Mouse (Mus musculus) hindbrain, embryonic 16.5 days (tissue): ENCODE results near the gene Lmnb2. TPM values are rescaled to one million over a fixed set of nuclear protein-coding genes. Genes with fewer than 3 reads are reported as not detected.

ENCODE experiments used
- ATAC-seq: fragments of 200-750 bp; cut with Nextera tagmentation; 2 replicates; pipeline ENCODE4 v1.8.0; 2017; ENCODE audit warnings: moderate TSS enrichment, moderate library complexity
- H3K27ac ChIP-seq: fragments of 300-500 bp; sonication (generic); 2 replicates; pipeline ENCODE4 v1.5.1; 2014; ENCODE audit warnings: low read depth, mild to moderate bottlenecking, control low read depth, low read length, moderate library complexity
- H3K27me3 ChIP-seq: fragments of 300-500 bp; sonication (generic); replicated peaks from 2 replicates; pipeline ENCODE4 v1.6.1; 2014; ENCODE audit warnings: low read length; ENCODE audit not compliant: control insufficient read depth, insufficient read depth
- H3K36me3 ChIP-seq: fragments of 300-500 bp; sonication (generic); 2 replicates; pipeline ENCODE4 v1.6.1; 2014; ENCODE audit warnings: mild to moderate bottlenecking, low read length, moderate library complexity, mixed read lengths; ENCODE audit not compliant: control insufficient read depth, insufficient read depth
- H3K4me1 ChIP-seq: fragments of 300-500 bp; sonication (generic); 2 replicates; pipeline ENCODE4 v1.6.1; 2014; ENCODE audit warnings: low read depth, low read length; ENCODE audit not compliant: control insufficient read depth, insufficient read depth
- H3K4me2 ChIP-seq: fragments of 300-500 bp; sonication (generic); 2 replicates; pipeline ENCODE4 v1.6.1; 2014; ENCODE audit warnings: mild to moderate bottlenecking, low read length, control low read depth, moderate library complexity
- H3K4me3 ChIP-seq: fragments of 300-500 bp; sonication (generic); 2 replicates; pipeline ENCODE4 v1.5.1; 2014; ENCODE audit warnings: mild to moderate bottlenecking, low read length, control low read depth, moderate library complexity
- H3K9ac ChIP-seq: fragments of 300-500 bp; sonication (generic); 2 replicates; pipeline ENCODE4 v1.6.1; 2014; ENCODE audit warnings: low read depth, mild to moderate bottlenecking, control low read depth, low read length, moderate library complexity
- H3K9me3 ChIP-seq: fragments of 300-500 bp; sonication (generic); 2 replicates; pipeline ENCODE4 v1.6.1; 2014; ENCODE audit warnings: mild to moderate bottlenecking, low read length, moderate library complexity; ENCODE audit not compliant: control insufficient read depth
- WGBS: fragments of 180-500 bp; shearing (Covaris S2); extraction: QIAGEN DNeasy Blood & Tissue Kit; methylation state at CpG from one replicate; pipeline ENCODE4 v1.1.7; 2014; 5-methylcytosine and 5-hydroxymethylcytosine counted together
- polyA plus RNA-seq: library from polyadenylated mRNA; unstranded; fragments of >200 nt; fragmentation: Nextera tagmentation; extraction: Ambion mirVana; gene quantifications from 2 replicates; pipeline ENCODE4 v1.2.1, GENCODE M21; 2015

The Lmnb2 gene
- polyA plus RNA-seq, 1 experiment from 2014 or later, result 36.6 TPM

DNA sequence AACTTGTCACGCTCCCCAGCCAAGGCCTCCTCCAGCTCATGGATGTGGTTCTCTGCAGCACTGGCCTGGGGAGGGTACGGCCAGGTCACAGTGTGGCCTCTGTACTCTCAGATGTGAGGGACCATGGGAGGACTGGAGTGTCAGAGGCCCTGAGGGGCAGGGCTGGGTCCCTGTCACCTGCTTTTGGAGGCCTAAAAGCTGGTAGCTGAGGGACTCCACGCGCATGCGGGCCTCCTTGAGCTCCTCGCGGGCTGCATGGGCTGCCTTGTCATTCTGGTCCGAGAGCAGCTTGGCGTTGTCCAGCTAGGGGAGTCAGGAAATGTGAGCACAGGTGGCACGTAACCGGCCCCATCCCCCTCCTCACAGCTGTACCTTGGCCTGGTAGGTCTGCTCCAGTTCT lies 13.3 kb downstream of the Lmnb2 start:
- no peak overlapping the region for H3K9ac ChIP-seq
- H3K9me3 ChIP-seq, result no peaks in the 10 kb centered on the region
- H3K4me1 ChIP-seq, result peaks cover 5% of the 10 kb centered on the region
- peaks cover 59% of the 10 kb centered on the region for H3K36me3 ChIP-seq
- H3K4me2 ChIP-seq, result no peak overlapping the region
- WGBS, result 91% methylated on average over 11 of the region's 11 CpGs
- no peak for ATAC-seq
- H3K4me3 ChIP-seq, result no peak overlapping the region
- no peak overlapping the region for H3K27ac ChIP-seq
- no peaks in the 10 kb centered on the region for H3K27me3 ChIP-seq

DNA sequence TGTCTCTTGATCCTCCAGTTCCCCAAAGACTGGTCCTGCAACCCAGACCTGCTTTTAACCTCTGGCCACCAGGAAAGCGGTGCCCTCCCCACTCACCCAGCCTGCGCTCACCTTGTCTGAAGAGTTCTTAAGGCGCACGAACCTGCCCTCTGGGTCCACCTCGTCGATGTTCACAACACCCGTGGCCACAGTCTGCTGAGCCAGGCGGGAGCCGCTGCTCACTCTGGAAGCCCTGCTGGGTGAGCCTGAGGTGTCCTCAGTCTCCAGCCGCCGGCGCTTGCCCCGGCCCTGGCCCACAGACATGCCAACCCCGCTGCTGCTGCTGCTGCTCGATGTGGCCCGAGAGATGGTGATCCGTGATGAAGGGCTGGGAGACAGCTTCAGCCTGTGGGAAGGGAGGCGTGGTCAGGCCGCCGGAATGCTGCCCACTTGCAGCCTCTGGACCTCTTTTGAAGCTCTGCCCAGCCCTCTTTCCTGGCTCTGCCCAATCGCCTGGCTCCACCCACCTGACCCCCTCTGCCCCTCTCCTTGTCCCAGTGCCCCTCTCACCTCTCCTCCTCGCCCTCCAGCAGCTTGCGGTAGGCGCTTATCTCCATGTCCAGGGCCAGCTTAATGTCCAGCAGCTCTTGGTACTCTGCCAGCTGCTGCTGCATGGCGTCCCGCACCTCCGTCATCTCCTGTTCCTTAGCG lies 13.9 kb downstream of the Lmnb2 start:
- Histone ChIP-seq H3K4me2 (no peak overlapping the region), H3K4me1 (peaks cover 11% of the 10 kb centered on the region), H3K9me3 (no peaks in the 10 kb centered on the region), H3K9ac (no peak overlapping the region), H3K36me3 (peaks cover 55% of the 10 kb centered on the region), H3K27me3 (no peaks in the 10 kb centered on the region), H3K4me3 (no peak overlapping the region), H3K27ac (no peak overlapping the region)
- ATAC-seq, result no peak
- 86% methylated on average over 28 of the region's 28 CpGs for WGBS

DNA sequence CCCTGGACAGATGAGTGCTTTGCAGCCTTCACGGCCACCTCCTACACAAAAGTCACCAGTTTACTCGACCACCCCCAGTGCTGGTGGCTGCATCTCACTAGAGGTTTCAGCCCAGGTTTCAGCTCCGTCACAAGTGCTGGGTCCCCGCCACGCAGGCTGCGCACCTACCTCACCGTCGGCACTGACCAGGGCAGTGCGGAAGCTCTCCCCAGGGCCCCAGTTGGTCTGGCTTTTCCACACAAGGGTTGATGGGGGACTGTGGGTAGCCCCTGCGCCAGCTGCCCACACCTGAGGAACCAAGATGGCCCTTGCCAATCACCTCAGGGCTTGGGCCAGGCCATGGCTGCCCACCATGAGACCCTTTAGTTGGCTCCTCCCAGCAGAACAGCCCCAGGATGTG lies 14.8 kb downstream of the Lmnb2 start:
- H3K27me3 ChIP-seq, result no peaks in the 10 kb centered on the region
- no peak overlapping the region for H3K9ac ChIP-seq
- H3K9me3 ChIP-seq, result no peaks in the 10 kb centered on the region
- H3K4me2 ChIP-seq, result no peak overlapping the region
- WGBS, result 94% methylated on average over 10 of the region's 10 CpGs
- H3K4me3 ChIP-seq, result no peak overlapping the region
- H3K36me3 ChIP-seq, result peaks cover 56% of the 10 kb centered on the region
- no peak overlapping the region for H3K27ac ChIP-seq
- ATAC-seq, result no peak
- H3K4me1 ChIP-seq, result peaks cover 14% of the 10 kb centered on the region

DNA sequence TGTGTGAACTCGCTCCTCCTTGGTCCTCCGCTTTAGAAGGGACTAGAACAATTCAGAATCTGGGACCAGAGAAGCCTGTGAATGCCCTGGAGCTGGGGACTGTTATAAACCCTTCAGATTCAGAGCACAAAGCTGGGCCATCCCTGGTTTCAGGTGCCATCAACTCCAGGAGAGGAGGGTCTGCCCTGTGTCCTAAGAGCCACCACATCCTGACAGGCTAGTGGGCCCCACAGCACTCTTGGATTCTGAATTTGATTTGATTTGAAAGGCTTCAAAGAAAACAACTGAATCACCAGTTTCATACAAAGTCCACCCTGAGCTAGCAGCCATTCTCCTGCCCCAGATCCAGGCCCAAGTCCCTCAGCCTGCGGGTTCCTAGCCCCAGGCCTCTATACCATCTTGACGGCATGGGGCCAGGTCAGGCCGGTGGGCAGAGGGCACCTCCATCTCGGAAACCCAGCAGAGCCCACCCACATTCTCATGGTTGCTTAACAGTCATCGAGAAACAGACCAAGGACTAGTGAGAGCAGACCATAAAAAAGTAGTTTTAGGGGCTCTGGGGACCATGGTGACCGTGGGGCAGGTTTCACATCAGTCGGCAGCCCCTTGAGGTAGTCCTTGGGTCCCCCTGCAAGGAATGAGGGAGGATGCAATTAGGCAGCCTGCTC lies 15.6 kb downstream of the Lmnb2 start:
- Histone ChIP-seq H3K4me3 (no peak overlapping the region), H3K27ac (no peak overlapping the region), H3K27me3 (no peaks in the 10 kb centered on the region), H3K36me3 (peaks cover 48% of the 10 kb centered on the region), H3K9me3 (no peaks in the 10 kb centered on the region), H3K4me1 (peaks cover 14% of the 10 kb centered on the region), H3K4me2 (no peak overlapping the region), H3K9ac (no peak overlapping the region)
- WGBS, result 96% methylated on average over 9 of the region's 9 CpGs
- no peak for ATAC-seq

DNA sequence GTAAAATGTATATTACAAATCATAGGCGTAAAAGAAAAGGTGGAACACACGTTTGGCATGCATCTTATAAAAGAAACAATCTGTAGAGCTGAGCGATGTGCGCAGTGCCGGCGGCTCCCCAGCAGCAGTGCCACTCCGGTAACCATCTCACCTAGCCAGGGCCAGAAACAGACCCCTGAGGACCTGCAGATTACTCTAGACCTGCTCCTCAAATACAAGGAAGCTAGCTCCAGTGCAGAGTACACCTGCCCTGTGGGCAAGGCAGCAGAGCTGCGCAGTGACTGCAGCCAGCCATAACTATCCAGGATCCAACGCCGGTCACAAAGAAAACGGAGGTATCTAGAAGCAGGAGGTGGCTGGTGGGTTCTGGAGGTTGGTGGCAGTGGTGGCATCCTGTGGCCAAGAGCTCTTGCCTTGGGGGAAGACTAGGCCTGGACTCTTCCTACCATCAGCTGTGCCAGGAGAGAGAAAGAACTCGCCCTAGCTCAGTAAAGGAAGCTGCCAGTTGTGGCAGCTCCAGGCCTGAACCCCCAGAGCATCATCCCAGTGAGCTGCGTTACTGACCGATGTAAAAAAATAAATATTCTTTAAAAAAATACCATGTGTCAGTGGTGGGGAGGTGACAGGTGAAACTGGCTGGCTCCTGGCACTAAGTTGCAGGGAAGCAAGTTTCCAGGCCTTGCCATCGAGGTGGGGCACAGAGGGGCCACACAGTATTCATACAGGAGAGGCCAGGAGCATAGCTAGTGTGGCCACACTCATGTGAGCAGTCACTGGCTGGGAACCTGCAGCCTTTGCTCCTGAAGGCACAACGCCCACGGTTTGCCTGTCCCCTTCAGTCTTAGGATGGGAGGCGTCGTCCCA lies 16.4 kb downstream of the Lmnb2 start:
- H3K4me3 ChIP-seq, result peak overlapping the region; percentile 91; the same call in 1 of the 2 replicates
- H3K4me1 ChIP-seq, result peaks cover 14% of the 10 kb centered on the region
- no peak for ATAC-seq
- H3K9ac ChIP-seq, result peak overlapping the region; percentile 38
- H3K4me2 ChIP-seq, result peak overlapping the region; percentile 48
- H3K27me3 ChIP-seq, result no peaks in the 10 kb centered on the region
- H3K9me3 ChIP-seq, result no peaks in the 10 kb centered on the region
- H3K36me3 ChIP-seq, result peaks cover 47% of the 10 kb centered on the region
- WGBS, result 91% methylated on average over 19 of the region's 19 CpGs
- peak overlapping the region; percentile 70 for H3K27ac ChIP-seq

DNA sequence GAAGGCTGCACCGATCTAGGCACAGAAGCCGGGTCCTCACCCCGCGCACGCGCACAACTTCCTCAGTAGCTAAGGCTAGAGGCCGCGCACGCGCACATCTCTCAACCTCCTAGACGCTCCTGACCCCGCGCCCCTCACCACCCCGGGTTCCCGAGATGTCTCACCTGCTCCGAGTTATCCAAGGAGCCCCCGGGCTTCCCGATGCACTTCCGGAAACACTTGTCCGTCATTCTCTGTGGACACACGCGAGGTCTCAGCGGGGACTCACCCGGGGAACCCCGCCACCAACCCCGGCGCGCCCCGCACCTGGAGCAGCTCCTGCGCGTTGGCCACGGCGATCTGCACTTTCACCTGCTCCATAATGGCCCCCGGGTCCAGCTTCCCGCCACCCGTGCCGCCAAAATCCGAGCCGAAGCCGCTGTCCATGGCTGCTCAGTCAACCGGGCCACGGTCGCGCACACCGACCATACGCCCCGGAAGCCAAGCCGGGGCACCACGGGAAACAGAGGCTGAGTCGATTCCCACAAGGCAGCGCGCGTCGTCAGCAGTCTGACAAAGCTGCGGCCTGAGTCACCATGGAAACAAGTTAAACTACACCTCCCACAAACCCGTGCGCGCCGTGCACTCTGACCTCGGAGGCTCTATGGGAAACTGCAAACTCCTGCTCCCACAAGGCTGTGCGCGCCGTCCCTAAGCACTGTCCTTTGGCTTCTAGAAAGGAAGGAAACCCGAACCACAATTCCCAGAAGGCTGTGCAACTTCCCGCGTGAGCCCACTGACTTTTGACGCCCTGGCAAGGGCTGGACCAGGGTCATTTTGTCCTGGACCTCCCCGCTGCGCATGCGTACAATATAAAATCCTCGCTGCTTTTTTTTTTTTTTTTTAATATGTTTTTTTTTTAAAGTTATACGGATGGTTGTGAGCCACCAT lies 17.5 kb downstream of the Lmnb2 start, which contains the start of gene Timm13:
Gene Timm13 (minus strand): TSS at position 652 of the 930 bp plus-strand sequence.
- peak within 1 kb of the TSS; percentile 94 for H3K27ac ChIP-seq
- H3K9me3 ChIP-seq, result no peaks in the 10 kb centered on the region
- ATAC-seq, result peak; percentile 96
- H3K9ac ChIP-seq, result peak within 1 kb of the TSS; percentile 94
- H3K36me3 ChIP-seq, result peaks cover 40% of the 10 kb centered on the region
- peak within 1 kb of the TSS; percentile 91 for H3K4me3 ChIP-seq
- peaks cover 14% of the 10 kb centered on the region for H3K4me1 ChIP-seq
- H3K27me3 ChIP-seq, result no peaks in the 10 kb centered on the region
- H3K4me2 ChIP-seq, result peak within 1 kb of the TSS; percentile 70
- WGBS, result under 1% methylated on average over 71 of the region's 72 CpGs

DNA sequence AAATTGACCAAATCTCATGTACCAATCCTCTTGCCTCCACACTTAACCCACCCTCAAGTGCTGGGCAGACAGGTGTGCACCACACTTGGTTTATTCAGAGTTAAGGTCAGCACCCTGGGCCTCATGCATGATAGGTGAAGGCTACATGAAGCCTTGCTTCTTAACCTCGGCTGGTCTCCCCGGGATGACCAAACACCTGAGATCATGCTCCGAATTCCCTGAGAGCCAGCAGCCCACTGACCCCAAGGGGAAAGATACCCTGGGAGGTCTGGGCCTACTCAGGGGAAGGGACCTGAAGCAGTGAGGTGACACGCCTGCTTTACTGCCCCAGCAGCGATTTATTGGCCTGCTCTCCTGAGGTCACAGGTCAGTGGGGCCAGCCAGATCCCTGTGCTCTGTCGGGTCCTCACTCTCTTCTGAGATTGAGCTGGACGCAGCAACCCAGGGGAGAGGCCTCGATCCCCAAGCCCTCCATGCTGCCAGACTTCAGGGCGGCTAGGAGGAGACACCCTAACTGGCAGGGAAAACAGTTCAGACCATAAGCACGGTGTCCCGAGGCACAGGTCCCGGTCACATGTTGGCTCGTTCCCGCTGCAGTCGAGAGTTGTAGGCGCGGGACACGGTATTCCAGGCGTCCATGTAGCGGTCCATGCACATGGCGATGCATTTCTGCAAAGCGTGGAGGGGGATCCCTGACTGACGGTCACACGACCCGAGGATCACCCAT lies 18.3 kb downstream of the Lmnb2 start:
- Histone ChIP-seq H3K9me3 (no peaks in the 10 kb centered on the region), H3K27ac (peak overlapping the region; percentile 94), H3K27me3 (no peaks in the 10 kb centered on the region), H3K4me1 (peaks cover 14% of the 10 kb centered on the region), H3K36me3 (peaks cover 33% of the 10 kb centered on the region), H3K9ac (peak overlapping the region; percentile 94), H3K4me3 (peak overlapping the region; percentile 91), H3K4me2 (peak overlapping the region; percentile 70)
- 15% methylated on average over 24 of the region's 25 CpGs for WGBS
- ATAC-seq, result no peak

DNA sequence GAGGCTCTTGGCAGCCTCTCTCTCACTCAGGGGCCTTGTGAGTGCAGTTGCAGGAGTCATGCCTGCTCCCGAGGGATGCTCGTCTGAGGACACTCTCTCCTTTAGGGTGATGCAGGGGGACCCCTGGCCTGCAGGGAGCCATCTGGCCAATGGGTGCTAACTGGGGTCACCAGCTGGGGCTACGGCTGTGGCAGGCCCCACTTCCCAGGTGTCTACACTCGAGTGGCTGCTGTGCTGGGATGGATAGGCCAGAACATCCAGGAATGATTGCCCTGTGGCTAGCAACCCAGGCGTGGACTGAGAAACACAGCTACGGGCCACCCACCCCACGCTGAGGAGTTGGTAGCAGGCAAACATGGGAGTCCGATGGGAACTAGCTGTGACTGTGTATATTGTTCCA lies 19.0 kb downstream of the Lmnb2 start:
- no peaks in the 10 kb centered on the region for H3K27me3 ChIP-seq
- peaks cover 14% of the 10 kb centered on the region for H3K4me1 ChIP-seq
- H3K9ac ChIP-seq, result no peak overlapping the region
- H3K4me3 ChIP-seq, result no peak overlapping the region
- peak overlapping the region; percentile 70 for H3K4me2 ChIP-seq
- no peak for ATAC-seq
- H3K36me3 ChIP-seq, result peaks cover 26% of the 10 kb centered on the region
- 91% methylated on average over 8 of the region's 8 CpGs for WGBS
- no peaks in the 10 kb centered on the region for H3K9me3 ChIP-seq
- no peak overlapping the region for H3K27ac ChIP-seq
